Mouse (Mus musculus) spleen, adult 12 weeks (tissue): ENCODE results near the gene Ccdc24.
A peak's percentile ranks its signal among the peaks of the same experiment; 100 is the strongest.

Experiments used
- DNase-seq: peaks from one replicate; pipeline ENCODE4 v3.0.0; 2022; ENCODE audit warnings: low spot score

The Ccdc24 gene

DNA sequence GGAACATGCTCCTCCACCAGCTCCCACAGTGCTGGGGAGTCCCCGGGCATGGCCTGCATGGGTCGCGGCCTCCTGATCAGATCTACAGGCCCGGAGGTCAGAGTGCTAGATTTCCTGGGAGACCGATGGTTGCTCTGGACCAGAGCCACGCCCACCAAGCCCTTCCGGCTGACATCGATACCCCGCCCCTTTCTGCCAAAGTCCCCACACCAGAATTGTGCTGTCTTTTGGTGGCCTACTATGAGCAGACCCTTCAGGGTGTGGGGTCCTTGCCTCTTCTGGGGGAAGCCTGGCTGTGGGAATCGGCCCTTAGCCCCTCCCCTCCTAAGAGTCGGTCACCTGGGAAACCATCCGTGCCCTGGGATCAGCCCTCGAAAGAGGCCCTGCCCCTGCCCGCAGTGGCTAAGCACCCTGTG lies at the start of gene Ccdc24:
TSS of gene Ccdc24 (minus strand) at position 87 of the 416 bp plus-strand sequence.
- no peak for DNase-seq

DNA sequence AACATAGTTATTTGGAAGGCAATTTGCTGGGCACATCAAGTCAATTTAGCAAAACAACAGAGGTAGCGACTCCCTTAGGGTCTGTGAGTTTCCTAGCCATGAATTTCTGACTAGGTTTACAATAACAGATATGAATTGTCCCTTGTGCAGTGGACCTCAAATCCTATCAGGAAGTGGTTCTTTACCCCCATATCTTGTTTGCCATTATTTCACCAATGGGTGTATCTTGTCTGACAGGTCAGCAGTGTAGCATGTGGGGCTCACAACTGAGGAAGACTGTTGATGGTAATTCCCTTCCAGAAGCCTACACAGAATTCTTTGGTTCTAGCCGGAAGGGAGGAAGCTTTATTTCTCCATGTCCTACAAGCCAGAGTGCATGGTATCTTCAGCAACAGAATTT lies 49.0 kb upstream of the Ccdc24 start:
- DNase-seq: no peak

DNA sequence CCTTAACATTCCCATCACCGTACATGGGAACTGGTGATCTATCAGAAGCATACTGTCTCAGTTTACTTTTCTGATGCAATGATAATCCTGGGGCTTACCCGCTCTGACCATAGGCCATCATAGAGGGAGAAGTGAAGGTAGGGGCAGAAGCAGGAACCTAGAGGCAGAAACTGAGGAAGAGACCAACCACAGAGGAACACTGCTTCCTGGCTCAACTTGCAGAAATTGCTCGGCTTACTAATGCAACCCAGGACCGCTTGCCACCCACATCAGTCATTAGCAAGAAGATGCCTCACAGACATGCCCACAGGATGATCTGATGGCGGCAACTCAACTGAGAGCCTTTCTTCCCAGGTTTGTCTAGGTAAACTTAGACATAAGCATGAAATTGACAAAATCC lies 46.4 kb upstream of the Ccdc24 start:
- DNase-seq: no peak

DNA sequence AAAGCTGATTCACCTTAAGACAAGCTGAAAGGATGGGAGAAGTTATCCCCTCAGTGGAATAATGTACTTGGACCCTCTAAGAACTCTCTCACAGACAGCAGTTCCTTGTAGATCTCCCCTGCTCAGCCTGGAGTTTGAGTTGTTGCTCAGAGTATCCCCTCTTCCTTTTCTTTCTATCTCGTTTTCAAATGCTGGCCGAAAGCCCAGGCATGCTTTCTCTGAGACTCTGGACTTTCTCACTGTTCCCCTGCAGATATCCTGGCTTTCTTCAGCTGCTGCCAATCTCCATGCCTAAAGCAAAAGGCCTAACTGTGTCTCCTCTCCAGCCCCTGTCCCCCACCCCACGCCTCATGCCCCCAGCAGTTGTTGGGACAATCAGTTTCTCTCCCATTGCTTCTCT lies 45.9 kb upstream of the Ccdc24 start:
- no peak for DNase-seq

DNA sequence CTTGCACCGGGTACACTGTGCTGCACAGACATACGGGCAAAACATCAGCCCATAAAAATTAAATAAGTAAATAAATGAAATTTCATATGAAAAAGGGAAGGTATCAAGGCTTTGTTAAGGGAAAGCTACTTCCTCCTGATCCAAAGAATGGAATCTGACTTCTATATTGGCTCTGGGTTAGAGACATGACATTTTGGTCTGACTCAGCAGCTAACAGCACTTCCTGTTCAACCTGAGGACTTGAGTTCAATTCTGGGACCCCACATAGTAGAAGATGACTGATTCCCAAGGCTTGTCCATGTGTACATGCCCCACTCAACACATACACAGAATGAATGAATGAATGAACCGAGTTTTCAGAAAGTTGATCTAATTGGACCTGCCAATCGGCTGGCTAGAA lies 45.5 kb upstream of the Ccdc24 start:
- no peak for DNase-seq

DNA sequence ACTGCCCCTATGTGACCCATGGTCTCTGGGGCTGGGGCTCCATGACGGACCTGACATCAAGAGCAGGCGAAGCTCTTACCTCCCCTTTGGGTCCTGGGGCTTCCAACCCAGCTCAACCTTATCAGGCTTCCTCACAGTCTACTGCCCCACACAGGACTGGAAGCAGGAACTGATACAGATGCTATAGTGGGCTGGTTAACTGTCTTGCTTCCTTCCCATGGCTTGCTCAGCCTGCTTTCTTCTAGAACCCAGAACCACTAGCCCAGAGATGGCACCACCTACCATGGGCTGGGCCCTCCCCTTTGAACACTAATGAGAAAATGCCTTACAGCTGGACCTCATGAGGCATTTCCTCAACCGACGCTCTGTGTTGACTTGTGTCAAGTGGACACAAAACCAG lies 45.0 kb upstream of the Ccdc24 start:
- no peak for DNase-seq

- no peak for DNase-seq
Measured at GRCm38 (mm10) chr4:117916386-117916785, 44.0 kb upstream of the Ccdc24 start.

- DNase-seq: no peak
Measured at GRCm38 (mm10) chr4:117915489-117916105, 43.2 kb upstream of the Ccdc24 start.

DNA sequence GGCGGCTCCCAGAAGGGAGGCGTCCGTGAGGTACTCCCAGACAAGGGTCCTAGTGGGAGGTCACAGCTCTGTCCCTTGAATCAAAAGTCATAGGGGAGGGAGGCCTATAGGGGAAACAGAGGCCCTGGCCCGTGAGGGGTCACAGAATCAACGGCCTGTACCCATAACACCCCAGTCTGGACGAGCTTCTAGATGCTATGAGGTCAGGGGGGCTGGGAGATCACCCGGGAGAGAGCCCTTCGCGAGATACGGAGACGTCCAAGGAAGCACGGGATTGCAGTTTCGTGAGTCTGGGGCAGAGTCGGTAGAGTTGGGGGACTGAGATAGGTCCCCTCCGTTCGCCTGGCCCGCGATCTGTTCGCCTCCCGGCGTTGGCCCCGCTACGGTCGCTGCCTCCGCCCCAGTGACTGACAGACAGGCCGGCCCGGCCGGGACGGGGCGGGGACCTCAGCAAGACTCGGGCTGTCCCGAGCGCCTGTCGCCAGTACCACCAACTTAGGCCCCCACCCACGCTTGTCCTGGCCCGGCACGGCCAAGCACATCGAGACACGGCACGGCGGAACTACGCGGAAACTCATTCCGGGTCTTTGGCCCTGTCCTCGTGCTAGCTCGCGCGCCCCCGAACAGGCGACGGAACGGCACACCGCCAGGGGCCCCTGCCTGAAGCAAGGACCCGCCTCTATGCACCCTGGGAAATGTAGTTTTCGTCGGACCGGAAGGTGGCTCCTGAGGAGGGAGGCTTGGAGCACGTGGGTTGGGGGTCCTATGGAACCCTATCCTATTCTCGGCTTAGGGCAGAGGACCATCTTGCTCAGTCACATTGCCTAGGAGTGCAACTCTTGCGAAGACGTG lies 42.5 kb upstream of the Ccdc24 start, which contains the start of gene Ipo13:
TSS of gene Ipo13 (minus strand) at position 409 of the 852 bp plus-strand sequence.
- peak; percentile 97 for DNase-seq

GRCm38 (mm10) chr4:117914031-117914430 lies 41.7 kb upstream of the Ccdc24 start:
- no peak for DNase-seq

GRCm38 (mm10) chr4:117913421-117913820 lies 41.1 kb upstream of the Ccdc24 start:
- no peak for DNase-seq

- no peak for DNase-seq
Measured at GRCm38 (mm10) chr4:117912685-117913273, 40.4 kb upstream of the Ccdc24 start.

GRCm38 (mm10) chr4:117912131-117912561 lies 39.8 kb upstream of the Ccdc24 start:
- no peak for DNase-seq

GRCm38 (mm10) chr4:117908834-117909453 lies 36.6 kb upstream of the Ccdc24 start:
- no peak for DNase-seq

DNA sequence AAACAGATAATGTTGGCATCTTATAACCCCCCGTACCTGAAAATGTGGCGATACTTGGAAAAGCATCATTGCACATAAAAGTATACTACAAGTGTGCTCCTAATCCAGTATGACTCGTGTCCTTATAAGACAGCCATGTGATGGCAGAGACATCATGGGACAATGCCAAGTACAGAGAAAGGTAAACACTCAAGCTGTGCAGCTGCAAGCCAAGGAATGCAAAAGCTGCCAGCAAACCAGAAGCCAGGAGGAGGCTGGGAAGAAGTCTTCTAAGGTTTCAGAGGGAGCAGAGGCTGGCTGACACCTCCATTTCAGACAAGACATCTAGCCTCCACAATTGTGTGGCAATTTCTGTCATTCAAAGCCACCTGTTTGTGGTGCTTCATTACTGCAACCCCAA lies 33.8 kb upstream of the Ccdc24 start:
- DNase-seq: no peak

DNA sequence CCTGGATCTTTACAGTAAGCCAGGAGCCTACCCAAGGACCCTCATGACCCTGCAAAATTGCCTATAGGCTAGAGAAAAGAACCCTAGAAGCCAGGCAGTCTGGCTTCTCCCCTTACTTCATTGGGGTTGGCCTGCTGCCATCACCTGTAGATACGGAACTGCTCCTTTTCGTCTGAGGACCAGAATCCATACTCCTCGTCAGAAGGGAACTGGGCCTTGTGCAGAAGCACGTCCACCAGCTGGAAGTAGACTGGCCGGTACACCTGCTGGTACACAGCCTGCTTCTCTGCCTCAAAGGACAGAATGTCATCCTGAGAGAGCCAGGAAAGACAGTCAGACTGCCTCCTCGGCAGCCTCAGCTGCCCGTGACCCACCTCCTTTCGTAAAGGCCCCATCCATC lies 32.4 kb upstream of the Ccdc24 start:
- DNase-seq: no peak

DNA sequence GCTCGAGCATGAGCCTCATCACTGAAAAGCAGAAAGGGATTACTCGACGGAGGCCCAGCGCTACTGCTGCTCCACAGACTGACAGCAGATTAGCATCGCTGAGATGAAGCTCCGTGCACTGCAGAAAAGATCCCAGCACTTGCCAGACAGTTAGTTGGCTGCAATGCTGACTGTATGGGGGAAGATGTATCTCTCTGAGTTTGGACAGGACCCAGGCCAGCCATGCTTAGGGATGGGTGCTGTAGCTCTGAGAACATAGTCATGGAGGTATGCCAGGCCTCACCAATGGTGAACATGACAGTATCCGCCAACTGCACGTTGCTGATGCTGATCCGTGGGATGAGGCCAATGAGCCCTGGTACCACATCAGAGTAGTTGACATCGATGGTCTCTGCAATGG lies 31.7 kb upstream of the Ccdc24 start:
- no peak for DNase-seq

DNA sequence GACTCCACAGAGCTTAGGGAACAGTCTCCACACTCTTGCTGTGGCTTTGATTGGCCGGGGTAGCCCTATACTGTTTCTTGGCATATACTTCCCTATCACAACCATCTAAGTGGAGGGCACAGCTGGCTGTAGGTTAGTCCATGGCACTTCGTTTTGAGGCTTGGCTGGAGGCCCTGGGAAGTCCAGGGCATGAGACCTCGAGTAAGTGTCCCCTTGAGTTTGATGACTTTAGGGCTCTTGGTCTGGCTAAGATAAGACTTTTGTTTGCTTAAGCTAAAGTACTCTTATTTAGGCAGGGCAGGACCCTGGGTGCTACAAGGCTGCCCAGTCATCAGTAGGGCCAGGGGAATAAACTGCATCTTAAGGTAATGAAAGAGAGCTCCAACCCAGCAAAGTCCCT lies 25.8 kb upstream of the Ccdc24 start:
- no peak for DNase-seq

- DNase-seq: no peak
Measured at GRCm38 (mm10) chr4:117896031-117896430, 23.7 kb upstream of the Ccdc24 start.

GRCm38 (mm10) chr4:117895339-117895738 lies 23.0 kb upstream of the Ccdc24 start:
- DNase-seq: no peak

DNA sequence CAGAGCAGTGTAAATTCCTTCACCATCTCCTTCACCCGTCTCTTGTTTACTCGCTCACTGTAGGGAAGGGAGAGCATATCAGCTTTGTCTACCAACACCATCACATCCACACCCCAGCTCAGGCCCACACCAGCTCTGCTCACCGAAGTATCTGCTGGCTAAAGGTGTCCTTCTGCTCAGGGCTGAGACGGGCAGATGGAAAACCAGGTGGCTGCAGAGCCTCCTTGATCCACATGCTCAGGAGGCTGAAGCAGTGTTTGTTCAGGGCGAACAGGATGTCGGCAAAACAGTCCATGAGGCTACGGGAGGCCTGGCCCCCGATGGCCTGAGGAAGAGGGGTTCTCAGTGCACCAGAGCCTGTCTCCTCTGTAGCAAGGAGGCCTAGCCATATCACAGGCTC lies 22.2 kb upstream of the Ccdc24 start:
- DNase-seq: no peak

DNA sequence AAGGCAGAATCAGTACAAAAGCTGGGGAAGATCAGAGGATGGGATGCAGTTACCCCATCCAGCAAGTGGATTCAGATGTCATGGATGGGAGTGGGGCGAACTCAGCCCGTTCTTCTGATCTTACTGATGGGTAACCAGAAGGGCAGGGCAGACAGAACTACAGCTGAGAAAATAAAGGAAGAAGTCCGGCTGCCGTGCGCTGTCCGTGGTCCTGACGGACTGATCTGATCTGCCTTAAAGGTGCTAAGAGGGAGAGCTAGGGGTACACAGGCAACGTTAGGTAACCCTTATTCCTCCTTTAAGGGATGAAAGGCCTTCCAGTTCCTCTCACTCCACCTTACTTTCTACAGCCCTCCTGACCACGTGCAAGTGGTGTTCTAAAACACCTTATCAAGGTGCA lies 21.0 kb upstream of the Ccdc24 start:
- peak; percentile 52 for DNase-seq

- DNase-seq: peak; percentile 72
Measured at GRCm38 (mm10) chr4:117891738-117892161, 19.4 kb upstream of the Ccdc24 start, which contains the start of gene Dph2. Dph2 (minus strand) TSS chr4:117892032.
